Comparison of ENCODE assay signal across 26 mouse cellular contexts in genomic region chr10:89548028-89548427, GRCm38 (mm10). TPM values are rescaled to one million over a fixed set of nuclear protein-coding genes. Genes with fewer than 3 reads are reported as not detected.
DNase-seq lines count a peak whose midpoint lies in the region; ATAC-seq and TF ChIP-seq lines count a peak whose summit lies in the region.
"Had no signal": no experiment of that assay in that cellular context is flagged by ENCODE, and none has a peak within 500 bp of the region (broad histone marks: within the 10 kb centered on the region; RNA-seq: fewer than 3 reads in every experiment).

No protein-coding gene starts in this region.

- no peak; the same call in 1 of the 2 replicates for ATAC-seq in neural tube, embryonic 11.5 days (ENCODE audit: insufficient read depth, low FRiP score, low TSS enrichment)
- ATAC-seq in hindbrain, embryonic 16.5 days = peak; percentile 61
- ATAC-seq in stomach, postnatal 0 days (ENCODE audit: low FRiP score, low TSS enrichment) = no peak
- ATAC-seq: forebrain, embryonic 15.5 days; inflammation-experienced regulatory T-cells, adult 6 months; midbrain, embryonic 16.5 days; Patski had no signal

- H3K4me3 ChIP-seq in neural tube, embryonic 11.5 days (ENCODE audit: low read depth, low read length) = no peak overlapping the region
- H3K4me3 ChIP-seq in hindbrain, embryonic 16.5 days (ENCODE audit: low read length) = no peak overlapping the region
- H3K4me3 ChIP-seq in stomach, postnatal 0 days (ENCODE audit: low read depth, low read length) = no peak overlapping the region
- H3K4me3 ChIP-seq: forebrain, embryonic 15.5 days; heart, adult 2 months; heart, embryonic 13.5 days; left cerebral cortex, adult 2 months; liver, embryonic 13.5 days; megakaryocyte, embryonic 14.5 days had no signal

- 53% methylated on average over 6 of the region's 6 CpGs for WGBS in neural tube, embryonic 11.5 days
- 35% methylated on average over 6 of the region's 6 CpGs for WGBS in hindbrain, embryonic 16.5 days
- WGBS in stomach, postnatal 0 days = 15% methylated on average over 6 of the region's 6 CpGs

- H3K27me3 ChIP-seq in neural tube, embryonic 11.5 days (ENCODE audit: control insufficient read depth, insufficient read depth, low read length) = no peaks in the 10 kb centered on the region
- H3K27me3 ChIP-seq in hindbrain, embryonic 16.5 days (replicated peaks; ENCODE audit: control insufficient read depth, insufficient read depth, low read length) = no peaks in the 10 kb centered on the region
- H3K27me3 ChIP-seq in stomach, postnatal 0 days (ENCODE audit: control insufficient read depth, insufficient read depth, low read length) = no peaks in the 10 kb centered on the region
- H3K27me3 ChIP-seq: forebrain, embryonic 15.5 days; heart, embryonic 13.5 days; liver, embryonic 13.5 days; megakaryocyte, embryonic 14.5 days; Patski had no signal

- H3K4me2 ChIP-seq in neural tube, embryonic 11.5 days (ENCODE audit: low read depth) = no peak overlapping the region
- H3K4me2 ChIP-seq in hindbrain, embryonic 16.5 days (ENCODE audit: low read length) = no peak overlapping the region
- no peak overlapping the region for H3K4me2 ChIP-seq in stomach, postnatal 0 days (replicated peaks; ENCODE audit: low read depth)
- H3K4me2 ChIP-seq: forebrain, embryonic 15.5 days; heart, embryonic 13.5 days; liver, embryonic 13.5 days had no signal

- H3K36me3 ChIP-seq in neural tube, embryonic 11.5 days (ENCODE audit: control insufficient read depth, insufficient read depth, low read length) = no peaks in the 10 kb centered on the region
- no peaks in the 10 kb centered on the region for H3K36me3 ChIP-seq in hindbrain, embryonic 16.5 days (ENCODE audit: control insufficient read depth, insufficient read depth, low read length)
- no peaks in the 10 kb centered on the region for H3K36me3 ChIP-seq in stomach, postnatal 0 days (ENCODE audit: control insufficient read depth, insufficient read depth, low read length)
- H3K36me3 ChIP-seq: forebrain, embryonic 15.5 days; heart, embryonic 13.5 days; liver, embryonic 13.5 days had no signal

- TF ChIP-seq EP300 in stomach, postnatal 0 days (optimal IDR thresholded peaks at IDR 0.05) = no peak

- no peaks in the 10 kb centered on the region for H3K4me1 ChIP-seq in neural tube, embryonic 11.5 days (ENCODE audit: control insufficient read depth, insufficient read depth, low read length)
- H3K4me1 ChIP-seq in hindbrain, embryonic 16.5 days (ENCODE audit: control insufficient read depth, insufficient read depth, low read depth, low read length) = no peaks in the 10 kb centered on the region; the same call in 1 of the 2 replicates
- H3K4me1 ChIP-seq in stomach, postnatal 0 days (replicated peaks; ENCODE audit: control insufficient read depth, insufficient read depth) = no peaks in the 10 kb centered on the region
- H3K4me1 ChIP-seq: liver, embryonic 13.5 days had no signal

- H3K9ac ChIP-seq in neural tube, embryonic 11.5 days (ENCODE audit: low read length) = no peak overlapping the region
- H3K9ac ChIP-seq in hindbrain, embryonic 16.5 days (ENCODE audit: low read depth, low read length) = no peak overlapping the region
- no peak overlapping the region for H3K9ac ChIP-seq in stomach, postnatal 0 days (ENCODE audit: low read length)
- H3K9ac ChIP-seq: forebrain, embryonic 15.5 days; heart, embryonic 13.5 days; liver, embryonic 13.5 days had no signal

- H3K27ac ChIP-seq in neural tube, embryonic 11.5 days (ENCODE audit: low read depth, low read length) = no peak overlapping the region
- H3K27ac ChIP-seq in hindbrain, embryonic 16.5 days (ENCODE audit: low read depth, low read length) = peak overlapping the region; percentile 50
- no peak overlapping the region for H3K27ac ChIP-seq in stomach, postnatal 0 days (replicated peaks)
- H3K27ac ChIP-seq: forebrain, embryonic 15.5 days; heart, adult 2 months; heart, embryonic 13.5 days; left cerebral cortex, adult 2 months; liver, embryonic 13.5 days had no signal

- DNase-seq in embryo, embryonic 10 days (ENCODE audit: low spot score) = peak; percentile 12
- no peak for DNase-seq in embryo, embryonic 9.5 days (ENCODE audit: extremely low spot score)
- DNase-seq in neural tube, embryonic 11.5 days (ENCODE audit: low spot score) = peak; percentile 32
- DNase-seq in neural tube, embryonic 10.5 days (ENCODE audit: extremely low spot score, low spot score) = no peak
- DNase-seq in stomach, postnatal 0 days (ENCODE audit: low spot score) = peak; percentile 21
- no peak for DNase-seq in urinary bladder, postnatal 14 days (ENCODE audit: low spot score)
- no peak for DNase-seq in frontal cortex, postnatal 36 days (ENCODE audit: low spot score in 2 of 2)
- DNase-seq: adrenal gland, adult 8-10 months; cerebellum, adult 18-20 months; cerebellum, postnatal 14 days; gastrocnemius, postnatal 14 days; heart, adult 2 months; heart, postnatal 14 days; kidney, adult 8-10 months; kidney, postnatal 10 days; liver, embryonic 13.5 days; lung, adult 2 months; lung, postnatal 36 days had no signal

- TF ChIP-seq CTCF in stomach, postnatal 0 days (IDR thresholded peaks at IDR 0.05; ENCODE audit: low read depth) = no peak

- no peaks in the 10 kb centered on the region for H3K9me3 ChIP-seq in neural tube, embryonic 11.5 days (ENCODE audit: control insufficient read depth, low read length)
- no peaks in the 10 kb centered on the region for H3K9me3 ChIP-seq in hindbrain, embryonic 16.5 days (ENCODE audit: control insufficient read depth, low read length)
- H3K9me3 ChIP-seq in stomach, postnatal 0 days (ENCODE audit: control insufficient read depth, low read length) = no peaks in the 10 kb centered on the region
- H3K9me3 ChIP-seq: forebrain, embryonic 15.5 days; heart, embryonic 13.5 days; liver, embryonic 13.5 days; megakaryocyte, embryonic 14.5 days had no signal

RNA-seq across cellular contexts. Expression of gene Nr1h4, which starts 14.6 kb away (rescaled TPM):
- polyA plus RNA-seq in neural tube, embryonic 11.5 days (2014; fragmentation: Nextera tagmentation; extraction: Ambion mirVana) = not detected in 2 replicates
- 0.15 TPM in 1 of 2 replicates, not detected in the other for polyA plus RNA-seq in hindbrain, embryonic 16.5 days (2015; fragmentation: Nextera tagmentation; extraction: Ambion mirVana)
- polyA plus RNA-seq in stomach, postnatal 0 days (2015; fragmentation: Nextera tagmentation; extraction: Ambion mirVana) = 10.5 and 11.5 TPM in 2 replicates
- polyA plus RNA-seq: inflammation-experienced regulatory T-cells, adult 6 months; midbrain, embryonic 16.5 days had no signal

Comparison
In these comparisons a context has a peak if more than half of its experiments do, and no peak if none do; other contexts are left out.
1. DNase-seq: peak in embryo, embryonic 10 days (single experiment), neural tube, embryonic 11.5 days (single experiment) and stomach, postnatal 0 days (single experiment); none in embryo, embryonic 9.5 days (single experiment), neural tube, embryonic 10.5 days (single experiment), urinary bladder, postnatal 14 days (single experiment) and frontal cortex, postnatal 36 days (0 of 2).
2. RNA of gene Nr1h4, which starts 14.6 kb away (polyA plus RNA-seq): 10.5 to 11.5 TPM in stomach, postnatal 0 days; 0.15 TPM in hindbrain, embryonic 16.5 days and not detected in neural tube, embryonic 11.5 days; every median in the first group is over 10 times any median in the second.